Mouse (Mus musculus) urinary bladder, postnatal 14 days (tissue): ENCODE data around the gene Jchain.
A peak's percentile ranks its signal among the peaks of the same experiment; 100 is the strongest.
"Not testable (repeated sequence)": the region's sequence is repeated elsewhere in the genome, so short reads cannot be mapped to it uniquely, and the experiment has no call there.

Source experiments
- DNase-seq: peaks from one replicate; pipeline ENCODE4 v3.0.0; 2021; ENCODE audit warnings: low spot score

Jchain gene

DNA sequence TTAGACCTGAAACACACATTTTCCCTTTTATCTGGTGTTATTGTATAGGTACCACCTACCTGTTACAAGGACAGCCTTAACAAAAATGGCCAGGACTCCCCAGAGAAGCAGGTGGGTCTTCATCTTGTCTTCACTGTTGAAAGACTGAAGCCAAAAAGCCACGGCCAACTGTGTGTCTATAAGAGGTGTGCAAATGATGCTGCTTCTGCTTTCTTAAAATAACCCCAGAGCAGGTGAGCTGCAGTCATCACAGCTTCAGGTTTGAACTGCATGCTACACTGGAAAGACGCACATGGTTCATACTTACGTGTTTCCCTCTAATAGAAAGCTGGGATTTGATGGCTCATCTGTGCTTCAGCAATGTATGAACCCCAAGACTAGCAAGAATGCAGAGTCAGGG lies at the start of gene Jchain:
Gene Jchain (minus strand): TSS at position 235 of the 400 bp plus-strand sequence.
- no peak for DNase-seq

DNA sequence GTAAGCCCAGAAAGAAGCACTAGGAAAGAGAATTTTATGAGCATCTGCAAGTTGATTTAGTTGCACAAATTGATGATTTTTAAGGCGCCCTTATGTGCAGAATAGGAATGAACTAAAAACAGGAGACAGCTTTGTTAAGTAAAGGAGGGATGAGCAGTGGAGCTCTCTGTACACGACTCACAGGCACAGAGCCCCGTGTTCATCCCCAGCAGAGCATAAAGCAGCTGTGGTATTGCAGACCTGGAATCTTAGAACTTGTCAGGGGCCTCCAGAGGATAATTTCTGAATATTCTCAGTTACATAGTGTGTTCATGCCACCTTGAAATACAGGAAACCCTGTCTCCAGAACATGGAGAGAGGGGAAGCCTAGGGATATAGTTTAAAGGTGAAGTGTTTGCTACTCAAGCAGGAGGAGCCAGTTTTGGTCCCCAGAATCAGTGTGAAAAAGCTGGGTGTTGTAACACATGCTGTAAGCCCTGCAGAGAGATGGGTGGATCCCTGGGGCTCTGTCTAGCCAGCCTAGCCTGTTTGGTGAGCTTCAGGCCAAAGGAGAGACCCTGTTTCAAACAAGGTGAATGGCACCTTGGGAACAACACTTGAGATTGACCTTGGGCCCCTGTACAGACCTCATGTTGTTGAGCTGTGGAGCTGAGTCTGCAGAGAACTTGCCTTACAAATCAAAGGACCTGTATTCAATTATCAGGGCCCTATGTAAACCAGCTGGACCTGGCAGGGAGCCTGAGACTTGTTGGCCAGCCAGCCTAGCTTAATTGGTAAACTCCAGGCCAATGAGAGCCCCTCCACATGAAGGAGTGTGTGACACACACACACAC lies 48.0 kb upstream of the Jchain start:
- DNase-seq: peak; percentile 54

DNA sequence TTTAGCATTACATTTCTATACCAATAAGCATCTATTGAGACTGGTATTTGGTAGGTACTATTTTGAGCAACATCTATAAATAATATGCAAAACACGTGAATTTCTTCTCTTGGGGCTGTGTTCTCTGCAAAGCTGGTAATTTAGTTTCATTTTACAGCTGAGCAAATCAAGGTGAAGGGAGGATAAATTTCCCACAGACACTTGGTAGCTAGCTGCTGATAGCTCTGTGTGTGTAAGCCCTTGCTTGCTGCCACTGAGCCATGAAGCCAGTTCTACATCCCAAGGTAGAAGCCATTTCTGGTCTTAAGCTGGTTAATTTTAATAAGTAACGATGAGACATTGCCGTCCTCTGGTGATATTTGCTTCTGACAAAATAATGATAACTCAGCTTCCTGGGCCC lies 47.1 kb upstream of the Jchain start:
- DNase-seq: no peak

GRCm38 (mm10) chr5:88569541-88569940 lies 41.9 kb upstream of the Jchain start:
- no peak for DNase-seq

- DNase-seq: no peak
Observed at GRCm38 (mm10) chr5:88566034-88566841, 38.5 kb upstream of the Jchain start.

- DNase-seq: peak; percentile 65
Observed at GRCm38 (mm10) chr5:88565148-88566033, 37.7 kb upstream of the Jchain start.

DNA sequence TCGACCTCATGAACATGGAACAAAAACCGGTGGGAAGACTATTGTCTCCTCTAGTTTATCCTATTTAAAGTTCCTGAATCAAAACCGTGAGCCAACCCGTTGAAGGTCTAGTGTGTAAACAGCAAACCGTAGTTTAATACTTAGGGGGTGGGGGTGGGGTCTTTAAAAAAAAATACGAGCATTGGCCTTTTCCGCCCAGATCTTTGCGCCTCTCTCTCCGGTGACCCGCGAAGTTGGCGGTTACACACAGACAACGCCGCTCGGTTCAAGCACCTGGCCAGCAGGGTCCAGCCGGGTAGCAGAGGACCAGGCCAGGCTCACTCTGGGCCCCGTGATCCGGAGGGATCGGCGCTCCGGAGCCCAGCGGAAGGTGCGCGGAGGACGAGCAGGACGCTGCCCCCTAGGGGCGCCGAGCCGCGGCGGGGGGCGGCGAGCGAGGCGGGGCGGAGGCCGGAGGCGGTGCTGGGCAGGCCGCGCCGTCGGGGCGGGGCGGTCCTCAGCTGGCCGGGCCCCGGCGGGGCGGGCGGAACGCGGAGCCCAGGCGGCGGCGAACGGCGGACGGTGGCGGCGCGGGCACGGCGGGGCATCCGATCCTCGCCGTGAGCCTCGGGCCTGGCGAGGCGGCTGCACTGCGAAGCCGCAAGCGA lies 36.9 kb upstream of the Jchain start, which contains the start of gene Rufy3:
Gene Rufy3 (plus strand): TSS at position 540 of the 647 bp plus-strand sequence.
- peak; percentile 87 for DNase-seq

DNA sequence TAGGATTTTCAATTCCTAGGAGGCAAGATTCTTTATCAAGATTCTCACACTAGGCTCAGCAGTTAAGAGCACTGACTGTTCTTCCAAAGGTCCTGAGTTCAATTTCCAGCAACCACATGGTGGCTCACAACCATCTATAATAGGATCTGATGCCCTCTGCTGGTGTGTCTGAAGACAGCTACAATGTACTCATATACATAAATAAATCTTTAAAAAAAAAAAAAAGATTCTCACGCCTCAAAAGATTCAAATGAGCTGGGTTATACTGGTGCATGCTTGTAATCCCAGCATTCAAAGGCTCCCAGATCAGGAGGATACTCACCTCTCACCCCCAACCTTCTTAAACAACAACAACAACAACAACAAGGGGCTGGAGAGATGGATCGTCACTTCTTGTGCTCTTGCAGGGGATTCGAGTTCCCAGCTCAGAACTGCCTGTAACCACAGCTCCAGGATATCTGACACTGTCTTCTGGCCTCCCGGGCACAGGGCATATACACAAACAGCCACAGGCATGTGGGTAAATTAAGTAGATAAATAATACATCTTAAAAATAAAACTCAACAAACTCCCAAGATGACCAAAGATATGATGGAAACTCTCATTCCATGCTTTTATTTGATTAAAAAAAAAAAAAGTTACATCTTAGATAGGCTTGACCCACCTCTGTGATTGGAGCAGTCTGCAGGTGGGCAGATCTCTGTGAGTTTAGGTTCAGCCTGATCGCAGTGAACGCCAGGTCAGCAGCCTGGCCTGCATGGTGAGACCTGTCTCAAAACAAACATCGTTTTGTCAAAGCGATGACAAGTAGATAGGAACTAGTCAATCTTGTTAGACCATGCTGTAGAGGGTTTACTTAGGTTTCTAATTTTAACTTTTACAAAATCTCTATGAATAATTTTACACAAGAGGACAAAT lies 35.4 kb upstream of the Jchain start:
- peak; percentile 60 for DNase-seq

- DNase-seq: no peak
Observed at GRCm38 (mm10) chr5:88561080-88561814, 33.6 kb upstream of the Jchain start.

DNA sequence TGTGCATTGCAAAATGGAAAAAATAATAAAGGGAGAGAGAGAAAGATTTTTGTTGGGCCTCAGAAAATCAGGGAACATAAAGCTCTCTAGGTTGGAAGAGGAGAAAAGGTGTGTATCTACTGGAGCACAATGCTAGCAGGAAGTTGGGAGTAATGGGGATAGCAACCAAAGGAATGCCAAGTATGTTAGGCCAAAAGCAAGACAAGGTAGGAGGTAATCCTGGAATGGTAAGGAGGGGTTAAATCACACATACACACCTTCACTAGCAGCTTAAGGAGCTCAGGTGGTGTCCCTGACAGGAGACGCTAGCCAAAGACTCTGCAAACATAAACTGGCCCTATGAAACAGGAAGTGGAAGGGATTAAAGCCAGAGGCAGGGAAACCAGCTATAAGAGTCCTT lies 31.3 kb upstream of the Jchain start:
- no peak for DNase-seq

DNA sequence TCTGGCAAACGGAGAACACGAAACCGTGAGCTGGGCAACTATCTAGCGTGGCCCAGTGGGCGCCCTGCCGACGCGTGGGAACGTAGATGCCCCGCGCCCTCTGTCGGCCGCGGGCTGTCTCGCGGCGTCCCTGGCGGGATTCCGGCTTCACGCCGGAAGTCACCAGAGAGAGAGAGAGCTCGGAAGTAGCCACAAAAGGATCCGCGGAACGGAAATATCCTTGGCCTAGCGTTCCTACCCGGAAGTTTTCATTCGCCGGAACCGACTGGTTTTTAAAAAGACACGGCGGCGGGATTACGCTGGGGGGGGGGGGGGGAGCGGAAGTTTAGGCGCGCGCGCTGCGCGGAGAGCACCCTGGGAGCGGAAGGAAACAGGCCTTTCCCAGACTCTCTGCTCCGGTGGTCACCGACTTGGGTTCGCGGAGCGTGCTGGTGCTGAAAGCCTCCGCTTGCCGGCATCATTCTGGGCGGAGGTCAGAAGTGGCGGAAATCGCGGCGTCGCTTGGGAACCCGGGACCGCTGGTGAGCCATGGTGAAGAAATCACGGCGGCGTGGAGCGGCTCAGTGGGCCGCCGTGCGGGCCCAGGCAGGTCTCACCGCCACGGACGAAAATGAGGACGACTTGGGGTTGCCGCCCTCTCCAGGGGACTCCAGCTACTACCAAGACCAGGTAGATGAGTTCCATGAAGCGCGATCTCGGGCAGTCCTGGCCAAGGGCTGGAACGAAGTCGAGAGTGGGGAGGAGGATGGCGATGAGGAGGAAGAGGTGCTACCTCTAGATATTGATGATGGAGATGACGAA lies 26.6 kb upstream of the Jchain start, which contains the start of gene Utp3:
Gene Utp3 (plus strand): TSS at position 377 of the 801 bp plus-strand sequence.
- peak; percentile 93 for DNase-seq

DNA sequence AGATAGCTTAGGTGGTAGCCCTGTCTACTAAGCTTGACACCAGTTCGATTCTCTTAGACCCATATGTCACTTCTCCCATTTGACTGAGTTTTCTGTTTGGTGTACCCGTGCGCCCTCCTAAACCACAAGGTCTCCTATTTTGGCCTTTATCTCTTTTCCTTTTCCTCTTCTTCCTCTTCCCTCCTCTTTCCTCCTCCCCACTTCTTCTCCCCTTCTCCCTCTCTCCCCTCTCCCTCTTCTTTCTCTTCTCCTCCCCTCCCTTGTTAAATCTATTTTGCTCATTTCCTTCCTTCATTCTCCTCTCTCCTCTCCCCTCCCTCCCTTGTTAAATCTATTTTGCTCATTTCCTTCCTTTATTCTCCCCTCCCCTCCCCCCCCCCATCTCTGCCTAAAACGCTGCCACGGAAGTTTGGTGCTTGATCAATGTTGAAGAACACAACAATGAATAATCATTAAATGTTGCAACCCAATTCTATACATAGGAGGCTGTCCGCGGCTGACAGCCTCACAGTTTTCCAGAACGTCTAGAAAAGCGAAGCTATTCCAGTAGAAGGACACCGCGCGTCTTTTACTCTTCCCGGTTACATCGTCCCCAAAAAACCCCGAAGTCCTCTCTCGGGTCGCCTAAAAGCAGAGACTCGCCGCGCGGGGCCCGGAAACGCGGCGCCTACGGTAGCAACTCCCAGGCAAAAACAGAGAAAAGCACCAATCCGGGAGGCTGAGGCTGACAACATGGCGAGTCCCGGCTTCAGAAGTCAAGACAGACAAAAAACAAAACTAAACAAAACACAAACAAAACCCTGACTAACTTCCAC lies 25.8 kb upstream of the Jchain start:
- DNase-seq: no peak

DNA sequence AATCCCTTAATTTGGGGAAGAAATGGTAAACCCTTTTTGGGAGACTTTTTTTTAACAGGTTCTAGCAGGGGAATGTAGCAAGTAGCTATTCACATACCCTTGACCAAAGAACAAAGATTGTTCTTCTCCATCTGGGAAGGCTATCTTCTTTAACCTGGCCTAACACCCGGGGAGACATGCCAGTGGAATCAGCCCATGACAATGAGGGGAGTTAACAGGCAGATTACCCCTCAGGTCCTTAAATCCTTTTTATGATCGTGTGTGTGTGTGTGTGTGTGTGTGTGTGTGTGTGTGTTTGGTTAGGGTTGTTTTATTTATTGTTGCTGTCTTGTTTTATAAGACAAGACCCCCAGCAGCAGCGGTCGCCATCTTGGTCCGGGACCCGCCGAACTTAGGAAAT lies 17.8 kb upstream of the Jchain start:
- no peak for DNase-seq

- DNase-seq: not testable (repeated sequence)
Observed at GRCm38 (mm10) chr5:88544411-88544810, 16.7 kb upstream of the Jchain start.

- DNase-seq: peak; percentile 57
Observed at GRCm38 (mm10) chr5:88542651-88543282, 15.1 kb upstream of the Jchain start.

DNA sequence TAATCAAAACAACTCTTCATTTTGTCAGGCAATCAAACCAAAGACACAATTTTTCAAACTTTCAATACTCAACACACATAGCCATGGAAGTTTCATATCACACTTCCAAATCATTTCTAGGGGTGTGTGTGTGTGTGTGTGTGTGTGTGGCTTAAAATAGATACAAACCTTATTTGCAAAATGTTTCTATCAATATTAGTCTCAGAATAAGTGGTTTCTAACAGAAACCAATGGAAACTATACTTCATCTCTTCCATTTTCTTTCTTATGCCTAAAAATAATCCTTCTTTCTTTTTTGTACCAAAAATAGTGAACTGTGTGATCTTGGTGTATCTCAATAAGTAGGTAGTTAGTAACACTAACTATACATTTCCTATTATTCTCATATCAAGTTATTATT lies 13.2 kb upstream of the Jchain start:
- DNase-seq: no peak

- no peak for DNase-seq
Observed at GRCm38 (mm10) chr5:88534697-88535096, 7.0 kb upstream of the Jchain start.
